Mouse (Mus musculus): ENCODE measurements around the gene Cd4.

The Cd4 gene

DNA sequence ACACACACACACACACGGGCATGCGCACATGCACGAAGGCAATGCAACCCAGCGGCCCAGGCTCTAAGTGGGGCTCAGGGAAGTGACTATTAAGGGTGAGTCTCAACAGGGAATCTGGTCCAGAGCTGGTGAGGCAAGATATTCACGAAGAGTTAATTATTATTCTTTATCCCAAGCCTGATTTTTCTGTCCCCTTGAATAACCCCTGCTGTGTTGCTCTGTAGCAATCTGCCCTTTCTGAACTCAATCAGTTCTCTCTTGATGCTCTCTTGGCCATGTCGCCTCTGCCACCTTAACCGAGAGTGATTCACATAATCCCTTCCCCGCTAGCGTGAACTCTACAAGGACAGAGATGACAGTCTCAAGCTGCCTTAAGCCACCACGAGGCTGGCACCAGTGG, 4.7 kb downstream of the Cd4 start:
- DNase-seq: no peak

DNA sequence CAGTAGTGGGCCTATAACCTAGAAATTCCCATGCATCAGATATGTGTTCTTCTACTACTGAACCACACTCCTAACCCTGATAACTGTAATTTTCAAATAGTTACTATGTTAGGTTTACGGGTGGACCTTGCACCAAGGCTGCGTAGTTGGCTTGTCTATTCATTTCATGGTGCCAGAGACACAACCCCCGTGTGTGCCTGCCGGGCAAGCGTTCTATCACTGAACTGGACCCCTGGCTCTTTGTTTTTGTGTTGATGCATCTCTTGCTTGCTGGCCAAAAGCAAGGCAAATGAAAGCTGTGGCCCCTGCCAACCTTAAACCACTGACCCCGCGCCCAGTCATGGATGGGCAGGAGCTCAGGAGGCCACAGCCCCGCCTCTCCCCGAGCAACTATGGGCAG, 6.2 kb downstream of the Cd4 start:
- DNase-seq: no peak

DNA sequence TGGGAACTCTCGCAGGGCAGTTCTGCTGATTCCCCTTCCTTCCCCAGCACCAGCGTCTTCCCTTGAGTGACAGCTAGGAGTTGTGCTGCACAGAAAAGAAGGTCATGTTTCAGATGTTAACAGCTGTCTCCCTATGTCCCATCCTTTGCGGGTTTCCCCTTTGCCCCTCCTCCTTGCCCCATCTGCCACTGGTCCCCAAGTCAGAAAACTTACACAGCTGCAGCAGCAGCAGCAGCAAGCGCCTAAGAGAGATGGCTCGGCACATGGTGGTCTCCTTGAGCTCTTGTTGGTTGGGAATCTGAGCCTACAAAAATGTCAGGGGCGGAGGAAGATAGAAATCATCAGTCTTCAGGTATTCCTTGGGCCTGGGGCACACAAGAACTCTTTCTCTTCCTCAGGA, 8.6 kb downstream of the Cd4 start:
- DNase-seq: no peak

DNA sequence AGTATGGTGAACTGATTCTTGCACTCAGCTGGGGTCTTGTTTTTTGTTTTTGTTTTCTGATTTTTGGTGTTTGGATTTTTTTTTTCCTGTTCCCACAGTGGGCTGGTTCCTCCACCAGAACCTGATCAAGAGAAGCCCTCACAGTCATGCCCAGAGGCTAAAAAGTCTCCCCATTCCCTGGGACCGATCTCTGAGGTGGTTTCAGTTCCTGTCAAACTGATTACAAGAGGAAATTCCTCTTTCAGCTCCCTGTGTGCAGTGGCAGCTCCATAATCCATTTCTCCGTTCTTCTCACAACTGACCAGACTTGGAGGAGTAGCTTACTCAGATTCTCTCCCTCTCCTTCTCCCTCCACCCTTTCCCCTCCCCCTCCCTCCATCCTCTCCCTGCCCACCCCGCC, 13.7 kb downstream of the Cd4 start:
- DNase-seq: no peak

DNA sequence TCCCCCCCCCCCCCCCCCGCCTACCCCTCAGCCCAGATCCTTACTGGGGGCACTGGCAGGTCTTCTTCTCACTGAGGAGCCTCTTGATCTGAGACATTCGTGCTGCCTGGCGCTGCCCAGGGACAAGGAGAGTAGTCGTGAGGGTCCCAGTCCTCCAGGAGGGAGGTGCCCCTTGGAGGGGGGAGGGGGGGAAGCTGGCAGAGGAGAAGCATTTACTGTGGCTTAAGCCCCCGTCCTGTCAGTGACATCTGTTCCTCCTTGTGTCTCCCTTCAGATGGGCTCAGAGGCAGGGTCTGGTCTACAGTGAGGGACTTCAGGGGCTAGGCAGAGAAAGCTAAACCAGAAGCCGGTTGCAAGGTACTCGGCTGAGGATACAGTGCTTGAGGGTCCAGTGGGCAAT, 21.5 kb downstream of the Cd4 start:
- DNase-seq: no peak

DNA sequence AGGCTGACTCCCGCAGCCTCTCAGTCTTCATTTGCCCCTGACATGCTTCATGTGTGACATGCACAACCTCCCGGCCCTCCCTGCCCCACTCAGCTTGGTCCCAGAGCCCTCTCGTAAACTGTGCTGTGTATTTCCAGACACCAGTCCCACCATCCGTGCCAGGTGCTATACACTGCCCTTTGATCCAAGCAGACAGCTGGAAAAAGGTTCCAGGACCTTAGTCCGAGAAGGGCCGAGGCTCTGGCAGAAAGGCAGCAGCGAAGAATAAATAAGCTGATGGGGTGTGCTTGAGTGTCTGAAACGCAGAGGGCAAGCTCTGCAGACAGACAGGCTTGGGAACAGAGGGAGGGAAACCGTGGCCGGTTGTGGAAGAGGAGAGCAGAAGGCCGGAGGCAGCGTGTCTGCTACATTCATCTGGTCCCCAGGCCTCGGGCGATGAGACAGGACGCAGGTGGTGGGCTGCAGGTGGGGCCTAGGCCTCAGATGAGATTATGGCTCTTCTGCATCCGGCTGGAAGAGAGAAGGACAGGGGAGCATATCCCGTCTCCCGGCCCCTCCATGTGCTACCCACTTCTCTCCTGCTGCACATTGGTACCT, 22.2 kb downstream of the Cd4 start:
- no peak for DNase-seq

DNA sequence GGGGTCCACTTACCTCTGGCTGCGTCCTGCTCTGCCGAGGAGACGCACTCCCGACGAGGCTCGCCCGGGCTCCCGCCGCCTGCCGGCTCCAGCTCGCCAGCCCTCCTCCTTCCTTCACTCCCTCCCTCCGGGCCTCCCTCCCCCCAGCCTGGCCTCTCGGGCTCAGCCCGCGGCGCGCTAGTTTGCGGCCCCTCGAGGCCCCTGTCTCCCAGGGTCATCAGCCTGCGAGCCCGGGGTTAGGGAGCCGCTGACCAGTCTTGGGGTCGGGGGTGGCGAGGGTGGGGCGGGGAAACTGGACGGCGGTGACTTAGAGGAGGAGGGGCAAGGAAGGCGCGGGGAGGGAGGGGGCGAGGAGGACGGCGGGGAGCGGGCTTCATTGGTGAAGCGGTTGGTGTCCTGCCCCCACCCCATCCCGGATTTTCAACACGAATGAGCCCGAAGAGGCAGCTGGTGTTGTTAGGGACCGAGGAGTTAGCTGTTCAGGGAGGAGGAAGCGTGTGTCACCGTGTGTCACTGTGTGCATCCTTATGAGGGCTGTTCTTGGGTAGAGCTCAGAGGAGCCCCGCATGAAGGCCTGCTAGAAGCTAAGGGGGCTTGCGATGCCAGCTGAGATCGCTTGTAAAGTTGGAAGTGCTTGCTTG, 24.2 kb downstream of the Cd4 start, which contains the start of gene Gpr162:
Gene Gpr162 (minus strand): TSS at position 326 of the 641 bp plus-strand sequence.
- peak; percentile 76 to 85 for DNase-seq

DNA sequence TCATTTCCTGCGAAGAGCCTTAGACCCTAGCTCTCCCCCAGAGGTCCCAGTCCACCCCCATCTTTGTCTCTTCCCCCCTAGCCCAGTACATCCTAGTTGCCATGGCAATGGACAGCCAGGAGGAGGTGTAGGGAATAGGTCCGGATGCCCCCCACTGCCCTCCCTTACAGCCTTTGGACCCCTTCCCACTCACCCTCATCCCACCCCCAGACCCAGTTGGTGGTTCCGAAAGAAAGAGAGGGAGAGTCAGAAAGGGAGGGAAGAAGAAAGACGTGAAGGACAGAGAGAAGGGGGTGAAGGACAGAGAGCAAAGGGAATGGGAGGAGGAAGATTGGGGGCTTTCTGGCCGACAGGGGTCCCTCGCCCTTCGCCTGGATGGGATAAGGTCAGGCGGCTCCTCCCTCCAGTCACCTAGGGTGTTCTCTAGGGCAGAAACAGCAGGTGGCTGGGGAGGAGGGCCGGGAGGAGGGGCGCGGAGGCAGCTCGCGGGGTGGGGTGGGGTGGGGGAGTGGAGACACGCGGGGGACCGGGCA, 24.8 kb downstream of the Cd4 start:
- DNase-seq: no peak

DNA sequence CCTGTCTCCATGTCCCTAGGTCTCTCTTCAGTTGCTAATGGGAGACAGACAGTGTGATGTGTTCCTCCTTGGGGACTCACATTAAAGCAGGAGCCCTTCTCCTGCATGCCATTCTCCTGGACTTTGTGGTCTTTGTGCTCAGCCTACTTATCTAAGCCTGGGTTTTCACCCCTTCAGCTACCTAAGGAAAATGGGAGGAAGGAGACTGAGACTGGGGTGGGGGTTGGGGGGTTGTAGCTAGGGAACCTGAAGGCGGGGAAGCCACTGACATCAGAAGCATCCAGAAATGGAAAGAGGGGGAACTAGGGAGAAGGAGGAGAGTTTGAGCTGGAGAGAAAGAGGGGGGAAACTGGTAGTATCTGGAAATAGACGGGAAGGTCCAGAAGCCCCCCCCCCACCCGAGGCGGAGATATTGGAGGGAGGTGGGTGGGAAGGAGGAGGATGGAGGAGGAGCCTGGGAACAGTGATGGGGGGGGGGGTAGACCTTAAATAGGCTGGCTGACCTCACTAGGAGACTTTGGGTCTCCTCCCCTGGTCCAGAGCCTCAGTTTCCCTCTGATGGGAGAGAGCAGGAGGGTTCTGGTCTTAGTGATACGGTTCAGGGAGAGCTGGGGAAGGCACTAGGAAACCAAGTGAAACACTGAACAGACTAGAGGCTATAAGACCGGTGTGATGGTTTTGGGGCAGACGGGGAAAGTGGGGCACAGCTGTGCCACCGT, 25.5 kb downstream of the Cd4 start:
- no peak for DNase-seq

DNA sequence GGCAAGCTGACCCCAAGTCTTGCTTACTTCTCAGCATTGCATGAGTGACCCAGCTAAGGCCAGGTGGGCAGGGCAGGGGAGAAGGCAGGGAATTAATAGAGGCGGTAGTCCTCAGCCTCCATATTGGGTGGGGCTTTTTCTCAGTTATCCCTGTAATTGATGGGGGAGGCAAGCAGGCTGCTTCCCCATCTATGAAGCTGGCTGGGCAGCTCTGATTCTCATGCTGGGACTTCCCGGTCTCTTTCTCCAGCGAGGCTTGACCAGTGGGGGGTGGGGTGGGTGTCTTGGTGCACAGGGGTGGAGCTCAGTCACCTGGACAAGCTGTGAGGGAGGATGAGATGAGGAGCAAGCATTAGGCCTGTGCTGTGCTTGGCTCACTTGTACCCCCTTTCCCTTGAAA, 26.2 kb downstream of the Cd4 start:
- peak in 1 of 2 experiments; percentile 56 for DNase-seq

DNA sequence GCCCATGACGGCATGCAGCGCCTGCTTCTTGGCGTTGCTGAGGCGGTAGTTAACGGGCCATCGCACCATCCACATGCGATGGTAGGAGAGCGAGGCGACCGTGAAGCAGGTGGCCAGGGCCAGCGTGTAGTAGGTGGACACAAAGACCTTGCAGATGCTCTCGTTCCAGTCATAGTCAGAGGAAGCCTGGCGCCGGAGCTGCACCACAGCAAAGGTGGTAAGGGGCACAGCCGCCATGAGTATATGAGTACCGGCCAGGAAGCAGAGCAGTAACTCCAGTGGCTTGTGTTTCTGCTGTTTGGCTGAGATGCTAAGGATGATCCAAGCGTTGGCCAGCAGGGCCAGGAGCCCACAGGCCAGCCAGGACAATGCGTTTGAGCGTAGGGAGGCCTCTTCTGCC, 26.8 kb downstream of the Cd4 start:
- no peak for DNase-seq

DNA sequence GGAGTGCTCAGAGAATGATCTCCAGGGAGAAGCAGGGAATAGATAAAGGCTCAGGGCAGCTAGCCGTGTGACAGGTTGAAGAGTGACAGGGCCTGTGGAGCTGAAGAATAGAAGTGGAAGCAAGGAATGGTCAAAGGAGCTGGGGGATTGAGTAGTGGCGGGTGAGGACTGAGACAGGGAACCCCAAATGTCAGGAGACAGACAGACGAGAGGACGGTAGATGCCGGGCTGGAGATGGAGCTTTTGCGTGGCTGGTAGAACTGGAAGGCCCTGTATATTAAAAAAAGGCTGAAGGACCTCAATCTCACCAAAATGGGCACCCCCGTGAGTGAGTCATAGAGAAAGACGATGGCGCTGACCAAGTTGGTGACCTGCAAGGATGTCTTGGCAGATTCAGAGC, 27.5 kb downstream of the Cd4 start:
- DNase-seq: no peak

DNA sequence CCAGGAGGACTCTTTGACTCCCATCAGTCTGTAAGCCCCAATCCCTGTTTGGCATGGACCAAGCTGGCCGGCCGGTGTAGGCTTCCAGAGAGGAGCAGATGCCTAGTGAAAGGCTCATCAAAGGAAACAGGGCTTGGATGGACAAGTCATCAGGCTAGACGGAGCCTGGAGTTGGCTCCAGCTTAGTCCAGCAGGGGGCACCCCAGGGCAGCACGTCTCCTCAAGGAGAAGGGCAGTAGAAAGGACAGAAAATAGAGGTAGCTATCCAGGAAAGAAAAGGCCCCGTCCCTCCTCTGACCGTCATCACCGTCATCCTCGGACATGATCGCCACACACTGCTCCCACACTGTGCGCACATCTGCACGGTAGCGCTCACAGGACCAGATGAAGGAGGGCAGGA, 28.3 kb downstream of the Cd4 start:
- peak; percentile 95 to 96 for DNase-seq

DNA sequence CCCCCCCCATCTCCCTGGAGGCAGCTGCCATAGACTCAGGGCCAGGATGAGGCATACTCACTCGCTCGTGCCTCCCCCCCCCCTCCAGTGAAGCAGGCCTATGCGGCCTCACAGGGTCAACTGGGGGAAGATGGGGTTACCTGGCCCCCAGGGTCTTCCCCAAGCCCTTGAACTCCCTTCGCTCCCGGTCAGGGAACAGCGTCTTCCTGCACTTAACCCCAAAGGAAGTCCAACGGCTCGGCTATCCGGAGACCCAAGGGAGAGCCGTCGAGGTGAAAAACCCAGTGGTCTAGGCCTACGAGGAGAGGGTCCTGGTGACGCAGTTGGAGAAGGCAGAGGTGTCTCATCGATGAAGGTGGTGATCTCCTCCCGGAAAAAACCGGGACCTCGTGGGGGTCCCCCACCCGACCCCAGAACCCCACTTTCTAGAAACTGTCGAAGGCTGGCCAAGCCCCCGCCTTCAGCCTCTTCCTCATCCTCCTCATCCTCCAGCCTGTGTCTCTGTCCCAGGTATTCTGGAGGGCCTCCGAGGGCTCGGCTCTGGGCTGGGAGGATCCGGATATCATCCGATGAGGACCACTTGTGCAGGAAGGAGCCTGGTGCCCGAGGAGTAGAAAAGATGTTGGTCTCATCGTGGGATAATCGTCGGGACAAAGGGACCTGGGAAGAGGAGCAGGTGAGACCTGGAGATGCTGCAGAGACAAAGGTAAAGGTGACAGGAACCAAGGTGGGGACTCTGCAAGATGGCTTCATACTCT, 29.3 kb downstream of the Cd4 start:
- DNase-seq: no peak

DNA sequence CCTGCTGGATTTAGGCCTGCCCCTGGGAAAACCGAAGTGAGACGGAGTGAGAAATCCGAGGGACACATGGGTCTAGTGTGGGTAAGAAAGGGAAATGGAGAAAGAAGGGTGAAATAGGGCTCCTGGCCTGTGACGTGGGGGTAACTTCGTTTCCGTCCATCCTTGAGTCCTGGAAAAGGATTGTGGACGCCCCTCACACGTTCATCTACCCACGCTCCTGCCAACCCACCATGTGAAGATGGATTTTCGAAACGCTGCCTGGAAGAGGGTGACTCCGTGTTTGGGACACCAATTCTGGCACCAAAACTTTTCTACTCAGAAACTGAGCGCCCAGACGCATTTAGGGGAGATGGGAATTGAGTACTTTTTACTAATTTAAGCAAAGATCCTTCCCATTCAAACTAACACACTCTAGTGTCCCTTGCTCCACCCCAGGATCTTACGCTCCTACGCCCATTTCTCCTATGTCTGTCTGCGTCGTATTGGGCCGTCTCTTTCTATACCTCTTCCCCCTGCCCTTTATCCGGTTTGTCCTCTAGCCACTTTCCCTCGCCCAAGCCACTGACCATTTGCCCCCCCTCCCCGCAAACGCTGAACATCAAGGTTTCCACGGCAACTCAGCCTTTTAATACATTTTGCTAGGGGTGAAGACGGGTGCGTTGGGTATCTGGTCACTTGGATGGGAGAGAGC, 30.0 kb downstream of the Cd4 start:
- no peak for DNase-seq

DNA sequence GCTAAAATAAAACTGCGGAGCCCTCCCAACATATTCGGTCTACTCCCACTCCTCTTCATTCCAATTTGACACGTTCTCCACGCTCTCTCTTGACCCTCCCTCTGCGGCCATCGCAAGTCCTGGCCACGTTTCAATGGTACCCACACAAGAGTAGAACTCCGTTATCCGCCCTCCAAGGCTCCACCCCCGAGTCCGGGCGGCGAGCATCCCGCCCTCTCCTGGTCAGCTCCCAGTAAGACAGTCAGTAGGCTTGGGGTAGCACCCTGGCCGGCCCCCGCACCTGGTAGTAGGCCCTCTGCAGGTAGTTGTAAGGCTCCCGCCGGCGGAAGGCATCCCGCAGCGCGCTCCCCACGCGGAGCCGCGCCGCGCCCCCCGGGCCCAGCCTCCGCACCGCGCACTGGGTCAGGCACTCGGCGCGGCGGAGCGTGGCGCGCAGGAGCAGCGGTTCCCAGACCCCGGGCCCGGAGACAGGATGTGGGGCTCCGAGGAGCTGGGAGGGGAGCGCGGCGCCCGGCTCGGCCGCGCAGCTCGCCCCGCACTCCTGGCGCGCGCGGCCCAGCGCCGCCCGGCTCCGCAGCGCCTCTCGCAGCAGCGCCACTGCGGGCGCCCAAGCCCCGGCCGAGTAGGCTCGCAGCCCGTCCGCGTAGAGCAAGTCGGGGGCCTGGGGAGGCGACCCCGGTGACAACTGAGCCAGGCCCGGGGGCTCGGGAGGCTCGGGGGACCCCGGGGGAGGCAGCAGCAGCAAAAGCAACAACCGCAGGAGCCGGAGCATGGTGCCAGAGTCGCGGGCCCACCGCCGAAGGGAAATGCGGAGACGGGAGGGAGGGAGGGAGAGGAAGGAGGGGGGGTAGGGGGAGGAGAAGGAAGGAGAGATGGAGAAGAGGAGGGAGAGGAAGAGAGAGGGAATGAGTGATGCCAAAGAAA, 30.8 kb downstream of the Cd4 start, which contains the start of gene P3h3:
Gene P3h3 (minus strand): TSS at position 837 of the 924 bp plus-strand sequence.
- peak; percentile 86 to 91 for DNase-seq

DNA sequence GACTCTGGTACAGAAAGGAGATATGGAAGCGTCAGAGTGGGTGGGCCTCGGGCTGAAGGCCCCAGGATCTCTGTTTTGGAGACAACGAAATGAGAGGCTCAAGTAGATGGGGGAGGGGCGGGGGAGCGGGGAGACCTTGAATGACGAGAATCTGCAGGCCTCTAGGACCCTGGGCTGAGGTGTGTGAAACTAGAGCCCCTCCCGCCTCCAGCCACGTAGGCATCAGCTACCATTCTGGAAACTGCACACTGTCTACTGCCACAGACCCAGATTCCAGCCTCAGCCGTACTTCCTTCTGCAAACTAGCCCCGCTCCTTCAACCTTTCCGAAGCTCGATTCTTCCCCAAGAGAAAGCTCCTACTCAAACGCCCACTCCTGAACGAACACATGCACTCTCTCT, 31.7 kb downstream of the Cd4 start:
- peak in 1 of 2 experiments; percentile 54 for DNase-seq

DNA sequence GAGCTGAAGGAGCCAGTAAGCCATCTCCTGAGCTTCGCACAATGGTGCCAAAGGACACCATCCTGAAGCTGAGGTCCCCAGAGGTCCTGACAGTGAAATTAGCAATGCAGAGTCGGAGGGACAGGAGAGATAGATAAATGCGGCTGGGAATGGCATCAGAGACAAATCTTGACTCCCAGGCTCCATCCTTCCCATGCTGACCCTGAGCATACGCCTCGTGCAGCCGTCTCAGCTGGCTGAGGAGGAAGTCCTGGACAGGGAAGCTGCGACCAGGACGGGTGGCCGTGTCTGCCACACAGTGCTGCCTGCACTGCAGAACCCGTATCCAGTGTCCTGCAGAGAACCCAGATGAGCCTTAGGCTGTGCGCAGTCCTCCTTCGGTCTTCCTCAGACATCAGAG, 33.4 kb downstream of the Cd4 start:
- no peak for DNase-seq

DNA sequence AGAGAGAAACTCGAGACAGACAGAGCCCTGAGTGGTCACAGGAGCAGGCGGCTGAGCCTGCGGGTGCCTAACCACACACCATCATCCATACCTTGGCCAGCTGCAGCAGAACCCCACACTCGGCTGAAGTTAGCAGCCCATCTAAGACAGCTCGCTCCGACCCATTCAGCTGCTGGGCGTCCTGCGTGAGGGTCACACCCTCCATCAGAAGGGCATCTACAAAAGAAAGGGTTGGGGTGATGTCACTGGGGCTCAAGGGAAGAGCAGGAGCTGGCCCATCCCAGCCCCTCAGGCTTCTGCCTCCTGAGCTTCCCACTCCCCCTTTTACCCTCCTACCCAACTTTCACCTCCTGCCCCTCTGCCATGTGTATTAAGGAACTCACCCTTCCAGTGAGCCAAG, 37.5 kb downstream of the Cd4 start:
- DNase-seq: no peak

DNA sequence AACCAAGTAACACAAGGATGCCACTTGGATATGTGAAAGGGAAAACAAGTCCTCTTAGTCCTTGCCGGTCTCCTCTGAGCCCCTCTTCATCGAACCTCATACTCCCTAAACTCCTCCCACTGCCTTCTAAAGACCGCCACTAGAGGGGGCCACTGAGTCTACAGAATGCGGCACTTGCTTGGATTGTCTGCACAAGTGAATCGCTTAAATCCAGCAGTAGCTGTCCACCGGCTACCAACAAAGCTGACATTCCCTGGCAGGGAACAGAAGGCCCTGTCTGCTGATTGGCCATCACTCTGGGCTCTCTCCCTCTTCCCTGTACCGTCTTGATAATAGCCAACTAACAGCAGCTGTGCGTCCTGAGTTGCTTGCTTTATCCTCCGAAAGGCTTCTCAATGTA, 40.7 kb downstream of the Cd4 start:
- peak; percentile 95 to 96 for DNase-seq

Data from kidney, postnatal 4 days (tissue).